In genomic region chr10:67503320-67503995, GRCm38 (mm10) we compare ENCODE assay signal across 16 mouse cellular contexts. TPM values are rescaled to one million over a fixed set of nuclear protein-coding genes. Genes with fewer than 3 reads are reported as not detected.
DNase-seq lines count a peak whose midpoint lies in the region; ATAC-seq and TF ChIP-seq lines count a peak whose summit lies in the region.
"Had no signal": no experiment of that assay in that cellular context is flagged by ENCODE, and none has a peak within 500 bp of the region (broad histone marks: within the 10 kb centered on the region; RNA-seq: fewer than 3 reads in every experiment).

No protein-coding gene starts in this region.

- H3K27me3 ChIP-seq in lung, postnatal 0 days (replicated peaks; ENCODE audit: insufficient read depth, low read length) = no peaks in the 10 kb centered on the region
- H3K27me3 ChIP-seq: embryonic facial prominence, embryonic 15.5 days; heart, embryonic 15.5 days; neural tube, embryonic 12.5 days had no signal

- 37% methylated on average over 15 of the region's 15 CpGs for WGBS in lung, postnatal 0 days

- H3K4me3 ChIP-seq in lung, postnatal 0 days (ENCODE audit: low read depth, low read length) = no peak overlapping the region
- H3K4me3 ChIP-seq: embryonic facial prominence, embryonic 15.5 days; heart, embryonic 15.5 days; neural tube, embryonic 12.5 days had no signal

- no peak for TF ChIP-seq EP300 in lung, postnatal 0 days (IDR thresholded peaks at IDR 0.05)

- no peak for TF ChIP-seq CTCF in lung, postnatal 0 days (IDR thresholded peaks at IDR 0.05)

- no peak overlapping the region for H3K4me2 ChIP-seq in lung, postnatal 0 days (replicated peaks; ENCODE audit: low read depth, low read length)
- H3K4me2 ChIP-seq: embryonic facial prominence, embryonic 15.5 days; heart, embryonic 15.5 days; lung, embryonic 14.5 days; neural tube, embryonic 12.5 days had no signal

- no peak overlapping the region for H3K9ac ChIP-seq in lung, postnatal 0 days (replicated peaks; ENCODE audit: low read depth)
- H3K9ac ChIP-seq: embryonic facial prominence, embryonic 15.5 days; heart, embryonic 15.5 days; lung, embryonic 14.5 days; neural tube, embryonic 12.5 days had no signal

- no peak overlapping the region for H3K27ac ChIP-seq in lung, postnatal 0 days (ENCODE audit: low read length)
- H3K27ac ChIP-seq: embryonic facial prominence, embryonic 15.5 days; heart, embryonic 15.5 days; neural tube, embryonic 12.5 days had no signal

- no peaks in the 10 kb centered on the region for H3K9me3 ChIP-seq in lung, postnatal 0 days (ENCODE audit: low read length)
- H3K9me3 ChIP-seq: embryonic facial prominence, embryonic 15.5 days; G1E; heart, embryonic 15.5 days; neural tube, embryonic 12.5 days had no signal

- H3K4me1 ChIP-seq in lung, postnatal 0 days (ENCODE audit: insufficient read depth, low read depth, low read length) = no peaks in the 10 kb centered on the region
- H3K4me1 ChIP-seq: embryonic facial prominence, embryonic 15.5 days; heart, embryonic 15.5 days; neural tube, embryonic 12.5 days had no signal

- no peaks in the 10 kb centered on the region for H3K36me3 ChIP-seq in lung, postnatal 0 days (ENCODE audit: insufficient read depth, low read length)
- H3K36me3 ChIP-seq: embryonic facial prominence, embryonic 15.5 days; G1E; heart, embryonic 15.5 days; neural tube, embryonic 12.5 days had no signal

- ATAC-seq in lung, postnatal 0 days = no peak
- peak; percentile 93 to 96 for ATAC-seq in hematopoietic stem cell, adult 5-6 weeks (replicated peaks in 1 of 2; ENCODE audit: insufficient read depth in 1 of 2, low FRiP score in 2 of 2, low TSS enrichment in 1 of 2, low read depth in 1 of 2, poor library complexity in 2 of 2, severe bottlenecking in 2 of 2)
- peak; percentile 40; the same call in 1 of the 2 replicates for ATAC-seq in neutrophil, adult 5-6 weeks (ENCODE audit: extremely low read depth, insufficient number of reproducible peaks, low FRiP score, poor library complexity, severe bottlenecking)

- peak; percentile 16 for DNase-seq in lung, postnatal 0 days (ENCODE audit: low spot score)
- DNase-seq in lung, adult 18-20 months = no peak
- peak; percentile 75 to 84 for DNase-seq in thymus, postnatal 36 days
- no peak for DNase-seq in ovary, postnatal 14 days (ENCODE audit: low spot score)
- DNase-seq in frontal cortex, postnatal 25 days (ENCODE audit: low spot score in 2 of 2) = no peak
- no peak for DNase-seq in layer of hippocampus, adult 9-10 months (ENCODE audit: low spot score)
- DNase-seq: adrenal gland, postnatal 10 days; cerebellum, adult 8-10 months; kidney, adult 2 months; lung, embryonic 14.5 days had no signal

RNA-seq across cellular contexts. Expression of gene Egr2, which starts 31.8 kb away (rescaled TPM):
- 2.1 and 2.6 TPM in 2 replicates for polyA plus RNA-seq in lung, postnatal 0 days (2015; fragmentation: Nextera tagmentation; extraction: Ambion mirVana)
- 8.5 and 8.8 TPM in 2 replicates for total RNA-seq in hematopoietic stem cell, adult 5-6 weeks (2017)
- 2.6 and 3.2 TPM in 2 replicates for total RNA-seq in neutrophil, adult 5-6 weeks (2017)

RNA-seq across cellular contexts. Expression of gene Ado, which starts 45.3 kb away (rescaled TPM):
- 27.9 and 31.8 TPM in 2 replicates for polyA plus RNA-seq in lung, postnatal 0 days (2015; fragmentation: Nextera tagmentation; extraction: Ambion mirVana)
- total RNA-seq in hematopoietic stem cell, adult 5-6 weeks (2017) = 17.7 and 21.4 TPM in 2 replicates
- total RNA-seq in neutrophil, adult 5-6 weeks (2017) = 12.9 and 15.0 TPM in 2 replicates

Comparison
In these comparisons a context has a peak if more than half of its experiments do, and no peak if none do; other contexts are left out.
1. DNase-seq: peak in lung, postnatal 0 days (single experiment) and thymus, postnatal 36 days (2 of 2); none in lung, adult 18-20 months (0 of 2), ovary, postnatal 14 days (single experiment), frontal cortex, postnatal 25 days (0 of 2) and layer of hippocampus, adult 9-10 months (single experiment).